Mouse (Mus musculus): ENCODE results near the gene Zfp609. TPM values are rescaled to one million over a fixed set of nuclear protein-coding genes. Genes with fewer than 3 reads are reported as not detected.

Zfp609 gene
- total RNA-seq, 2 experiments from 2014 or later: 54.2 to 62.2 TPM

DNA sequence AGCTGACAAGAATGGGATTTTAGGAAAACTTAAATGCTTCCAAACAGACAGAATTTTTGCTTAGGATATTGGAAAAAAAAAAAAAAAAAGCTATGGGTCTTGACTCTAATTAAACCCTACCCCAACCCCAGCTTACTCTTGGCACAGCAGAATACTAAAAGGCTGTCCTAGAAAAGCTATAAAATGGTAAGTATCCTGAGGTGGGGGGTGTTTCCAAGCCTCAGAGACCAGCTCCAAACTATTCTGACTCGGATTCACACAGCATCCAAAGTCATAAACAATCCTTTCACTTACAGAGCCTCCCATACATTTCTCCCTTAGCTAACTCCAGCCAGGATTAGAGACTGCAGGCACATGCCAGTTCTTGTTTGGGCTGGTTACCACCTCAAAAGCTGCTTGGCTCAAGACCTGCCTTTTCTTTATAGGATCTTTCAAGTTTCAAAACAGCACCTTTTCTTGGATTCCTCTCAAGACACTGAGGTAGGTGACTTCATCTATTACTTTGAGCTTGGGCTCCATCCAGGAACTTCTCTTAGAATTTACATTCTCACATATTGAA is 50.4 kb downstream of the Zfp609 start:
- H3K4me3 ChIP-seq: no peak overlapping the region
- no peak for DNase-seq (ENCODE audit: low spot score in 2 of 2)
- H3K27ac ChIP-seq: no peak overlapping the region; the same call in 1 of the 2 replicates
- no peak for TF ChIP-seq CTCF (conservative IDR thresholded peaks at IDR 0.05)

DNA sequence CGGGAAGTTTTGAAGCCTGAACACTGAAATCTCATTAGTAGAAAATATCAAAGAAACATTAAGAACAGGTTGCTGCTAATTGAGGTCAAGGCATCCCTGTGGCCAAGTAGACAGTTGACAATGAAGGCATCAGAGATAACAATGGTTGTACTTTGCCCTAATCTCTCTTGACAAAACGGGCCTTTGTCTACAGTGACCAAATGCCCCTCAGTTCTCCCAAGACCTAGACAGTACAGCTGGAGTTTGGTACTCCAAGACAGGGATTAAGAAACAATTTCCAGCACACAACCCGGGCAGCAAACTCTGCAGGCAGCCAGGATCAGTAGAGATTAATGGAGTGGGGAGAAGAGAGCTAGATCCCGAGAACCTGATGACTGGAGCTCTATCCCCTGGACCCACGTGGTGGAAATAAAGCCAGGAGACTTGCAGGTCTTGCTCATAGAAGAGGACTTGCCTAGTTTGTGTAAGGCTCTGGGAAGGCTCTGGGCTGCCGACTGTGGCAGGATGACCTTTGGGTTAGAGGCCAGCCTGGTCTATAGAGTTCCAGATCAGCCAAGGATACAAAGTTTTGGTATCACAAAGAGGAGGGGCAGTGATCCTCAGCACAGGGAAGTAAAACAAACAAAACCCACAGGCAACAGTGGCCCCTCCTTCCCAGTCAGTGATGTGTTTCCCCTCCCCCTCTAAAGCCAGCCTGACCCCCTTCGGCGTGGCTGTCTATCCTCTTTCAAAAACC is 51.1 kb downstream of the Zfp609 start:
- no peak for DNase-seq (ENCODE audit: low spot score in 2 of 2)
- H3K4me3 ChIP-seq: no peak overlapping the region
- TF ChIP-seq CTCF (conservative IDR thresholded peaks at IDR 0.05): no peak
- no peak overlapping the region; the same call in 1 of the 2 replicates for H3K27ac ChIP-seq

DNA sequence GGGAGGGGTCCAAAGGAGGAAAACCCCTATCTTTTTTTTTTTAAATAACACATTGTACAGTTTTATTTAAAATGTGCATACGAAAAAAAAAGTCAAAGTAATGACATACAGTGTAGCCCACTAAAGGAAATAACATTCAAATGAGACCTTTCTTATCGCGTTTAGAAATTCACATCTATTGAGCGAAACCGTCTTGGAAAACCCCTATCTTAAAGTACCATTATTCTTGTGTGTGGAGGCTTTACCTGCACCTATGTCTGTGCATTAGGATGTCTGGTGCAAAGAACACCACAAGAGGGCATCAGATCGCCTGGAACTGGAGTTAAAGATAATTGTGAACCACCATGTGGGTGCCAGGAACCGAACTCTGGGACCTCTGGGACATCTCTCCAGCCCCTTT is 53.6 kb downstream of the Zfp609 start:
- no peak overlapping the region for H3K4me3 ChIP-seq
- H3K27ac ChIP-seq: no peak overlapping the region
- DNase-seq (ENCODE audit: low spot score in 2 of 2): no peak
- peak; percentile 27 for TF ChIP-seq CTCF (conservative IDR thresholded peaks at IDR 0.05)

DNA sequence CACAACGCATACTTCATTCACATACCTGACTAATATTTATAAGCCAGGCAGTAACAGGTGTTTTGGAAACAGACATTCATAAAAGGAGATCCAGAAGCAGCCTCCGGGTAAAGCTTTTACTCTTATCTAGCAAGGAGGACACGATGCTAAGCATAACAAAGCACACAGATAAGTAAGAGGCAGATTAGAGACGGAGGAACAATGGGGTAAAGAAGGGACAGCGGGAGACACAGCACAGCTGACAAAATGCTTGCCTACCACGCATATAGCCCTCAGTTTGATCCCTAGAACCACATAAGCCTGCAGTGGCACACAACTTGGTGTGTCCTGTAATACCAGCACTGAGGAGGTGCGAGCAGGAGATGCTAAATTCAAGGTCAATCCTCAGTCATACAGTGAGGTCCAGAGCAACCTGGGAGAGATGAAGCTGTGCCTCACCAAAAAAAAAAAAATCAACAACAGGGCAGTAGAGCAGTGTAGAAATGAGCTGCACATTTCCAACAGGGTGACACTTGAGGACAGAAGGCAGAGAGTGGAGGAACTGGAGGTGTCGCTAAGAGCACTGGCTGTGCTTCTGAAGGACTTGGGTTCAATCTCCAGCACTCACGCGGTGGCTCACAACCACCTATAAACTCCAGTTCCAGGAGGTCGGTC is 56.2 kb downstream of the Zfp609 start:
- no peak overlapping the region for H3K27ac ChIP-seq
- DNase-seq (ENCODE audit: low spot score in 2 of 2): no peak
- no peak for TF ChIP-seq CTCF (conservative IDR thresholded peaks at IDR 0.05)

DNA sequence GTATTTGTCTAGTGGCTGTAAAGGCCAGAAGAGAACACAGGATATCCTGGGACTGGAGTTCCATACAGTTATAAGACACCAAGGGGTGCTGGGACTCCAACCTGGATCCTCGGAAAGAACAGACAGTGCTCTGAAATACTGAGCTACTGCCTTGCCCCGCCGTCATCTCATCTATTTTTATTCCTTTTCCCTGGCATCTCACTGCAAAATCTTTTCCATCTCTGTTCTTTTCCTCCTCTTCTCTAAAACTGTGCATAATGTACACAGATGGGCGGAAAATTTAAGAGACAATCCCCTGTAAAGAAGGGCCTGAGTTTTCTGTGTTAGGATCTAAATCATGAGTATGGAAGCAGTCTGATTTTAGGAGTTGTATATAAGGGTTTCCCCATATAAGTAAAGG is 64.6 kb downstream of the Zfp609 start:
- no peak for DNase-seq (ENCODE audit: low spot score in 2 of 2)
- H3K27ac ChIP-seq: peak overlapping the region; percentile 69

More for the DNA sequence above, 56.2 kb downstream of the Zfp609 start:
- no peak overlapping the region for H3K4me3 ChIP-seq

GRCm38 (mm10) chr9:65759992-65760391 is 67.4 kb downstream of the Zfp609 start:
- DNase-seq (ENCODE audit: low spot score in 2 of 2): no peak
- no peak overlapping the region for H3K27ac ChIP-seq
- no peak for TF ChIP-seq CTCF (conservative IDR thresholded peaks at IDR 0.05)
- no peak overlapping the region for H3K4me3 ChIP-seq

More for the DNA sequence above, 64.6 kb downstream of the Zfp609 start:
- H3K4me3 ChIP-seq: no peak overlapping the region
- no peak for TF ChIP-seq CTCF (conservative IDR thresholded peaks at IDR 0.05)

- Histone ChIP-seq H3K27ac (peak overlapping the region; percentile 62; the same call in 1 of the 2 replicates), H3K4me3 (no peak overlapping the region)
- no peak for TF ChIP-seq CTCF (conservative IDR thresholded peaks at IDR 0.05)
- DNase-seq (ENCODE audit: low spot score in 2 of 2): peak in 1 of 2 experiments; percentile 38
Observed at GRCm38 (mm10) chr9:65759256-65759655, 68.1 kb downstream of the Zfp609 start.

GRCm38 (mm10) chr9:65757826-65758225 is 69.5 kb downstream of the Zfp609 start:
- DNase-seq (ENCODE audit: low spot score in 2 of 2): no peak
- Histone ChIP-seq H3K4me3 (no peak overlapping the region), H3K27ac (no peak overlapping the region)
- TF ChIP-seq CTCF (conservative IDR thresholded peaks at IDR 0.05): no peak

DNA sequence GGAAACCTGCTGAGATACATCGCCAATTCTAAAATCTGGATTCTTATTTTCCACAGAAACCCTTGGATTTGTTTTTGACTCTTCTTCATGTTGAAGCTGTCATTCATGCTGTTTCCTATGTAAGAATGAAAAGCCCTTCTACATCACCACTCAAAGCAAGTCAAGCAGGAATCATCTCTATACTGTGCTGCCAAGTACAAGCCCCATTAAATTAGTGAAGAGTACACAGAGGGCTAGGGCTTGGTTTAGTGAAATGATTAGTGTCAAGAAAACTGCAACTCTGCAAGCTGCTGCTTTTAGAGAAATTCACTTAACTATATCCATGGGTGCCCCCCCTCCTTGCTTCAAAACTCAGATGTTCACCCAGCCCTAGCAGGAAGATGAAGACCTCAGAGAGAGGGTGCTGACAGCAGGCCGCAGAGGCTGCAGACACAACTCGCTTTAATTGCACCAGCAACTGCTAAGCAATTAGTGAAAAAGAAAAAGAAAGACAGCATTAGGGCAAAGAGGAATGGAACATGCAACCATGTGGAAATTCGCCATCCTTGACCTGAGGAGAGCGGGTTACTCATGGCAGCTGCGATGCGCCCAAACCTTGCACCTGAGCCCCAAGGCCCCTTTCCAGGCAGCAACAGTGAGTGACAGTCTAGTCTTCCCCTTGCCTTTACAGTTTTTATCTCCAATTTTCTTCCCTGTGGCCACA is 71.5 kb downstream of the Zfp609 start:
- TF ChIP-seq CTCF (conservative IDR thresholded peaks at IDR 0.05): no peak
- H3K27ac ChIP-seq: peak overlapping the region; percentile 25; the same call in 1 of the 2 replicates

DNA sequence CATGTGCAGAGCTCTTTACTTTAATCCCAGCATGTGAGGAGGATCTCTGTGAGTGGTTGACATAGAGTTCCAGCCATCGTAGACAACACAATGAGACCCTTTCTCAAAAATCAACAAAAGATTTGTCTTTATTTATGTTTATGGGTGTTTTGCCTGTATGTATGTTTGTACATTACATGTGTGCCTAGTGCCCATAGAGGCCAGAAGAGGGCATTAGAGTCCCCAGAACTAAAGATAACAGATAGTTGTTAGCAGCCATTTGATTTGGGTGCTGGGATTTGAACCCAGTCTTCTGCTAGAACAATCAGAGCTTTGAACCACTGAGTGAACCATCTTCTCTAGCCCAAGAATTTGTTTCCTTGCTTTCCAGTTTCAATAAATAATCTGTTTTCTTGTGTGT is 72.2 kb downstream of the Zfp609 start:
- no peak overlapping the region for H3K4me3 ChIP-seq
- peak; percentile 53 for TF ChIP-seq CTCF (conservative IDR thresholded peaks at IDR 0.05)
- DNase-seq (ENCODE audit: low spot score in 2 of 2): no peak
- no peak overlapping the region for H3K27ac ChIP-seq

More for the DNA sequence above, 71.5 kb downstream of the Zfp609 start:
- no peak for DNase-seq (ENCODE audit: low spot score in 2 of 2)
- no peak overlapping the region for H3K4me3 ChIP-seq

DNA sequence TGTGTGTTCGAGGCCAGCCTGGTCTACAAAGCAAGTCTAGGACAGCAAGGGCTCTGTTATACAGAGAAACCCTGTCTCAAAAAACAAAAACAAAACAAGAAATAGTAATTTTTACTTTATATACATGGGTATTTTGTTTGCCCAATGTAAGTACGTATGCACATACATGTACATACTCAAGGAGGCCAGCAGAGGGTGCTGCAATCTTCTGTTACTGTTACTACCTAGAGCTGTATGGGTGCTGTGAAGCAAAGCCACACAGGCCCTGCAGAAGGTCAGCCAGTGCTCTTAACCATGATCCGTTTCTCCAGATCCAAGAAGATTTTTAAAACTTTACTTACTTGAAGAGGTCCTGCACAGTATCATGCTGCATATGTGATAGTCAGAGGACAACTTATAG is 74.7 kb downstream of the Zfp609 start:
- no peak for DNase-seq (ENCODE audit: low spot score in 2 of 2)
- Histone ChIP-seq H3K27ac (no peak overlapping the region), H3K4me3 (no peak overlapping the region)
- TF ChIP-seq CTCF (conservative IDR thresholded peaks at IDR 0.05): peak; percentile 70

- DNase-seq (ENCODE audit: low spot score in 2 of 2): no peak
- Histone ChIP-seq H3K4me3 (no peak overlapping the region), H3K27ac (no peak overlapping the region)
- no peak for TF ChIP-seq CTCF (conservative IDR thresholded peaks at IDR 0.05)
Observed at GRCm38 (mm10) chr9:65751906-65752305, 75.5 kb downstream of the Zfp609 start.

DNA sequence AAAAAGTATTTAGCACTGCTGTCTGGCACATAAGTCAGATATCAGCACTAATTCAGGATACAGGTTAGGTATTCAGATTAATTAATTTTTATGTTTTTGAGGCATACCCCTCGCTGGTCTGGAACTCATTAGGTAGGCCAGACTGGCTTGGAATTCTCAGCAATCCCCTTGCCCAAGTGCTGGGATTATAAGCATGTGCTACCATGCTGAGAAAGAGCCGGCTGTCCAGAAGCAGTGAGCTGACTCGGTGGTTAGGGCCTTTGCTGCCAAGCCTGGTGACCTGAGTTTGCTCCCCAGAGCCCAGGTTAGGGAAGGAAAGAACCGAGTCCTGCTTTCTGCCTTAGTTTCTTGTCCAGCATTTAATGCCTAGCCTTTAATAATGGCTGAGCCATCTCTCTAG is 79.3 kb downstream of the Zfp609 start:
- no peak for DNase-seq (ENCODE audit: low spot score in 2 of 2)
- Histone ChIP-seq H3K27ac (no peak overlapping the region), H3K4me3 (no peak overlapping the region)
- TF ChIP-seq CTCF (conservative IDR thresholded peaks at IDR 0.05): no peak
